Mouse (Mus musculus): ENCODE data around the gene Setd4. TPM values are rescaled to one million over a fixed set of nuclear protein-coding genes. Genes with fewer than 3 reads are reported as not detected.

Gene Setd4
- polyA plus RNA-seq, 1 experiment from 2014 or later: 17.0 TPM

DNA sequence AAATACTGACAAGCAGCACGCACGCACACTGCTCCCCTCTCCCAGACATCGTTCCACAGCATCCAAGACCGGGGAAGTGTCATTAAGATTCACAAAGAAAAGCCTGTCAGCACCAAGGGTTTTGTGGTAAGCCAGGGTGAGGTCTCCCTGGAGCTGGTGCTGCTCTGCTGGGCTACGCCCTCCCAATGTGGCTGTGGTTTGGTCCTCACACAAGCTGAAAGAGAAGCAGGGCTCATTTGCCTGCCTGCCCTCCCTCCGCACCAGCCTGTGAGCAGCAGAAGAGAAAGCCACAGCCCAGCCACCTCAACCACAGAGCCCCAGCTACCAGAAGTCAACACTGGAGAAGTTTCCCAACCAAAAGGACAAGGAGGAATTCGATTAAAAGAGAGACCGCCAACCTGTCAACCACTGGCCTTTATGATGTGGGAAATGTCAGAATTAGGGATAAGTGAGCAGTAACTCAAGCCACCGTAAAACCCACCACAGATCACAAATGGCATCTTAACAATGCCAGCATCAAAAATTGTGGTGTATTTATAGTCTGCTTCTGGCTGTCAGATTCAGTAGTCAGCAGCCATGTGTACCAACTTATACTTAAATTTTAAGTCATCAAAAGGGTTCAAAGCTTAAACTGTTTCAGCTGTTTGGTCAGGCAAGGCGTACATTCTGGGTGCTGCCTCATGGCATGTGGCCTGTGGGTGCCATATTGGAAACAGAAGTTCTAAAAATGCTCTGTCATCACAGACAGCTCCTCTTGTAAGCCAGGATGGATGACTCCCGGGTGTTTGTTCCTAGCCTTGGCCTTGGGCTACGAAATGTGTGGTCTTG lies 51.0 kb downstream of the Setd4 start:
- DNase-seq (ENCODE audit: low spot score): no peak
- 86% methylated on average over 12 of the region's 12 CpGs for WGBS
- peaks cover 10% of the 10 kb centered on the region for H3K27me3 ChIP-seq (ENCODE audit: low read depth, poor library complexity, severe bottlenecking)
- H3K4me1 ChIP-seq: peaks cover 22% of the 10 kb centered on the region
- no peaks in the 10 kb centered on the region for H3K9me3 ChIP-seq (replicated peaks)
- 0 out of 2 replicates have a peak overlapping the region, but pooled peaks have one; percentile 44 for H3K27ac ChIP-seq
- no peaks in the 10 kb centered on the region for H3K36me3 ChIP-seq
- H3K4me3 ChIP-seq: no peak overlapping the region

DNA sequence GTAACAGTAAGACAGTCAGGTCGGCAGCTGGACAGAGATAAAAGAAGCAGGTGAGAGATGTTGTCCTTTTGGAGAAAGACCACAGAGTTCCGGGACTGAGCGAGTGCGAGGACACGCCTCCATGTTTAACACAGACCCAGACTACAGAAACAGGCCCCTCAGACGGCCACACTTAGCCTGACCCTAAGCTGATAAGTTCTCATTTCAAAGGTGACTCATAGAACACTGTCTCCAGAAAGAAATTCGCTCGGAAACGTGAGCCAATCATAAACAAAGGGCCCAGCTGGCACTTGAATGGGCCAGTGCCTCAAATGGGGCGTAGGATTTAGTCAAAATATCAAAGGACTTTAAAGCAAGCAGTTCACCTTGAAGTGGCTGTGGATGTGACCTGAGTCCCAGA lies 54.6 kb downstream of the Setd4 start:
- Histone ChIP-seq H3K27me3 (ENCODE audit: low read depth, poor library complexity, severe bottlenecking) (peaks cover 6% of the 10 kb centered on the region; the same call in 1 of the 2 replicates), H3K4me3 (no peak overlapping the region), H3K36me3 (no peaks in the 10 kb centered on the region), H3K4me1 (peaks cover 24% of the 10 kb centered on the region), H3K27ac (no peak overlapping the region), H3K9me3 (replicated peaks) (no peaks in the 10 kb centered on the region)
- 56% methylated on average over 10 of the region's 10 CpGs for WGBS
- no peak for DNase-seq (ENCODE audit: low spot score)

DNA sequence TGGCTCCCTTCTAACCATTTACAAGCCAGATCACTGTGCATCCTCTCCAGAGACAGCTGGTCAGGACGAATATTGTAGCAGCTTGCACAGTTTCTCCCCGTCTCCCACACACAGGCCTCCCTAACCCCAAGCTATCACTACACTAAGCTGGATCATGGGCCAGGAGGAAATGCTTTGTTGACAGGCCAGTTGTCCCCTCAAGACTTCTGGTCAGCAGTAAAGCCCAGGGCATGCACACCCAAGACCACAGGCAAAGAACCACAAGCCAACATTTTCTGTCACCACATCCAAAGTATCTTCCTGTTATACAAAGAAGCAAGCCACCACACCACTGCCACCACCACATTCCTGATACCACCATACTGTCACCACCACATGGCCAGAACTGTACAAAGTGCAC lies 55.8 kb downstream of the Setd4 start:
- no peaks in the 10 kb centered on the region for H3K9me3 ChIP-seq (replicated peaks)
- no peaks in the 10 kb centered on the region for H3K36me3 ChIP-seq
- H3K4me3 ChIP-seq: no peak overlapping the region
- H3K27ac ChIP-seq: no peak overlapping the region
- 85% methylated on average over 2 of the region's 2 CpGs for WGBS
- H3K4me1 ChIP-seq: peaks cover 19% of the 10 kb centered on the region
- H3K27me3 ChIP-seq (ENCODE audit: low read depth, poor library complexity, severe bottlenecking): peaks cover 10% of the 10 kb centered on the region; the same call in 1 of the 2 replicates
- no peak for DNase-seq (ENCODE audit: low spot score)

DNA sequence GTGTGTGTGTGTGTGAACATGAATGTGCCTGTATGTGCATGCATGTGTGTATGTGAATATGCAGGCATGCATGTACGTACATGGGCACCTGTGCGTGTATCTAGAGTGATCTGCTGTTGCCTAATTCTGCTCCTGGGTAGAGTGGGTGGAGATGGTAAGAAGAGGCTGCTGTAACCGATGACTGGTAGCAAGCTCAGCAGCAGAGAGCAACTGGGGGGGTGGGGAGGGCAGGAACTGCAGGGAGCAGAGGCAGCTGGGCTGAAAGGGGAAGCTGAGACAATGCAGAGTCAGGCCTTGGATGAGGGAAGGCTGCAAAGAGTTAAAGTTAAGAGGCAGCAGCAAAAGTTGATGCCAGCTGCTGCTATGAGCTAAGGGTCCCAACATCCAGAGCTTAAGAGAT lies 56.7 kb downstream of the Setd4 start:
- DNase-seq (ENCODE audit: low spot score): no peak
- Histone ChIP-seq H3K36me3 (no peaks in the 10 kb centered on the region), H3K27ac (no peak overlapping the region), H3K4me3 (no peak overlapping the region), H3K27me3 (ENCODE audit: low read depth, poor library complexity, severe bottlenecking) (peaks cover 14% of the 10 kb centered on the region; the same call in 1 of the 2 replicates), H3K9me3 (replicated peaks) (no peaks in the 10 kb centered on the region), H3K4me1 (peaks cover 16% of the 10 kb centered on the region)
- WGBS: 64% methylated on average over 3 of the region's 3 CpGs

DNA sequence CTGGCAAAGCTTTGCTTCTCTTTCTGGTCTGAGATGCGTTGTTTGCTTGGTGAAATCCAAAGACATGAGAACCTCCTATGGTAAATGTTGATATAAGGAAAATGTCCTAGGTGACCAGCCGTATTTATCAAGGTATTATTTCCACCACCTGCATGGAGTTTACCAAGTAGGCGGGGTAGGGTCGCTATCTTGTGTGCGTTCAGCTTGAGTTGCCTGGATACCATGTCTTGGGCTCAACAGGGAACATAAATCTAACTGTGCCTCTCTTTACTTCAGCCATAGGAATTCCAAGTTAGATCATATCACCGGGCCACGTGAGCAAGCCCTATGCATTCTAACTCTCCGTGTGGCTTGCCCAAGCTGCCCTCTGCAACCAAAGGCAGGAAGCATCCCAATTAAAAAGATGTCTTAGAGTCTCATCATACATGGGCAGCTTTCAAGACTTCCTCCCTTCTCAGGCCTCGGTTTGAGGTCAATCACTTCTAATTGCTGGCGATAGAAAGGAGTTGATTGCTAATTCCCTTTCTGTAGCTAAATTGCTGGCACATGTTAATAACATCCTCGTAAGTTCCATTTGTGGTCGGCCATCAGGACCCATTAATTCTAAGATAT lies 57.4 kb downstream of the Setd4 start:
- no peak for DNase-seq (ENCODE audit: low spot score)
- no peaks in the 10 kb centered on the region for H3K9me3 ChIP-seq (replicated peaks)
- peaks cover 16% of the 10 kb centered on the region for H3K4me1 ChIP-seq
- no peak overlapping the region for H3K4me3 ChIP-seq
- H3K36me3 ChIP-seq: no peaks in the 10 kb centered on the region
- H3K27me3 ChIP-seq (ENCODE audit: low read depth, poor library complexity, severe bottlenecking): peaks cover 18% of the 10 kb centered on the region; the same call in 1 of the 2 replicates
- 76% methylated on average over 12 of the region's 12 CpGs for WGBS
- no peak overlapping the region for H3K27ac ChIP-seq

DNA sequence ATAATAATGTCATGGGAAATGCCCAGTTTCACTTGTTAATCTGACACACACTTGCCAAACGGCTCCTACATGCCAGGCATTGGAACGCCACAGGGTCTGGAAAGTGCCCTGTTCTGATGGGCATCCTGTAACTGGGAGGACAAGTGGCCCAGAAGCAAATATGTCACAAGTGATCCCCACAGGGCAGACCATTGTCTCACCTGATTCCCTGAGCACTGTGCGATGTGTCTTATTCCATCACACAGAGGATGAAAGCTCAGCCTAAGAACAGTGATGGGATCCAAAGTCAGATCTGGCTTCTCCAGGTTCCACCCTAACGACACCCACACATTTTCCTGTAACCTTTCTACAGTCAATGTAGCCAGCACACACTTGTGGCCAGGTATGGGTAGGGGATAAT lies 58.9 kb downstream of the Setd4 start:
- no peak for DNase-seq (ENCODE audit: low spot score)
- Histone ChIP-seq H3K9me3 (replicated peaks) (no peaks in the 10 kb centered on the region), H3K27ac (no peak overlapping the region), H3K27me3 (ENCODE audit: low read depth, poor library complexity, severe bottlenecking) (peaks cover 20% of the 10 kb centered on the region; the same call in 1 of the 2 replicates), H3K4me1 (peaks cover 16% of the 10 kb centered on the region), H3K36me3 (no peaks in the 10 kb centered on the region), H3K4me3 (no peak overlapping the region)
- WGBS: 89% methylated on average over 4 of the region's 4 CpGs

DNA sequence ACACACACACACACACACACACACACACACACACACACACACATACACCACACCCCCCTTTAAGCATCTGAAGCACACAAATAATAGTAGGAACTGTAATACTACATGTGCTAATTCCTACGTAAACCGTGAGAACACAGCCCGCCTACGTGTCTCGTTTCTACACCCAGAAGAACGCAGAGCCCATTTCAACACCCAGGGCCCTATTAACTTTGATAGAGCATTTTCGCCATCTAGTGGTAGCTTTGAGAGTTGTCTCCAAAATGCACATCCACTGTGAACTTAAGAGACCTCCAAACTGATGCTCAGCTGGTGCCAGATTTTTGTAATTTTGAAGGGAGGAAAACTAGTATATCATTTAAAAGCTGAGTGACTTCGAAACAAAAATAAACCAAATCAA lies 60.2 kb downstream of the Setd4 start:
- Histone ChIP-seq H3K27me3 (ENCODE audit: low read depth, poor library complexity, severe bottlenecking) (peaks cover 20% of the 10 kb centered on the region; the same call in 1 of the 2 replicates), H3K36me3 (no peaks in the 10 kb centered on the region), H3K9me3 (replicated peaks) (no peaks in the 10 kb centered on the region), H3K4me1 (0 out of 2 replicates have a peak, but pooled peaks cover 10% of the 10 kb centered on the region), H3K27ac (no peak overlapping the region), H3K4me3 (no peak overlapping the region)
- peak; percentile 58 for DNase-seq (ENCODE audit: low spot score)
- WGBS: 4% methylated on average over 8 of the region's 8 CpGs

DNA sequence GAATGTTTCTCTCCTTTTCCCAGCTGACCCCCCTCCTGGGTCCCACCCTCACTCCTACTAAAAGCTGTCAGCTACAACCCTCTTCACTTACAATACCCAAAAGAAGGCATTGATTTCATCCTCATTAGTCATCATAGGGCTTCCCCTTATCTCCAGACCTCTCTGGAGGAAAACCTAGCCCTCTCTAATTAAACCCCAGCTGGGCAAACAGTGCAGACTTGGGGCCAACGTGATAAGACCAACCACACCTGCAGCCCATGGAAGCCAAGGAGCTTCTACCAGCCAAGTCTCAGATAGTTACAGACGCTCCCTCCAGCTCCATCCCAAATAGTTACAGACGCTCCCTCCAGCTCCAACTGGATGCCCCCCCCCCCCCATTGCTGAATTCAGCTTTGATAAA lies 64.0 kb downstream of the Setd4 start:
- 66% methylated on average over 3 of the region's 3 CpGs for WGBS
- H3K4me3 ChIP-seq: no peak overlapping the region
- H3K36me3 ChIP-seq: no peaks in the 10 kb centered on the region
- H3K27ac ChIP-seq: no peak overlapping the region
- H3K27me3 ChIP-seq (ENCODE audit: low read depth, poor library complexity, severe bottlenecking): peaks cover 16% of the 10 kb centered on the region; the same call in 1 of the 2 replicates
- no peaks in the 10 kb centered on the region for H3K9me3 ChIP-seq (replicated peaks)
- DNase-seq (ENCODE audit: low spot score): no peak
- no peaks in the 10 kb centered on the region for H3K4me1 ChIP-seq

DNA sequence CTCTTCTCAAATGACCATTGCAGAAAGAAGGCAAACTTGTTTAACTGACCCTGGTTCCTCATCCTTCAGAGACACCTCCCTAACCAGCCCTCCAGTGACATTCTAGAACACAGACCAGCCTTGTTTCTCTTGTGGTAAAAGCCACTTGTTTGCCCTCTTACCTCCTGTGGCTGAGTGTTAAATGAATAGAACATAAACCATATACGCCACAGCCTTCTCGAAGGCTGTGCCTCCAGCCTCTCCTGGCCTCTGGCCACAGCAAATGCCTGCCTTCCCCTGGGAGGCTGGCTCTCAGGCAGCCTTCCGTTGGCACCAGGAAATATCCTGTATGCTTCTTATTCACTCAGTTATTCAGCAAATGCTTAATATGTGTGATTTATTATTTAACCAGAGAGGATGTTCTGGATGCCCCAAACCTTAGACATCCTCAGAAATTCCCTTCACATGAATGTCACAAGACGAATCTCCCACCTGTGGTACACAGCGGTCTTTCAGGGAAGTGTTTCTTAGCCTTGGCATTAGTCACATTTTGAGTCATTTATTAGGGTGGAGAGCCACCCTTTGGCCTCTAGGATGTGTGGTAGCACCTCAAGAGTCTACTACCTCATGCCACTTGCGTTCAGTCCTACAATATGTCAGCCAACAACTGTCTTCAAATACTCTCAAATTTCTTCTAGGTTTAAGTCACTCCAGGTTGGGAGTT lies 68.6 kb downstream of the Setd4 start:
- H3K27me3 ChIP-seq (ENCODE audit: low read depth, poor library complexity, severe bottlenecking): no peaks in the 10 kb centered on the region
- no peak for DNase-seq (ENCODE audit: low spot score)
- H3K9me3 ChIP-seq (replicated peaks): no peaks in the 10 kb centered on the region
- no peak overlapping the region for H3K4me3 ChIP-seq
- WGBS: 88% methylated on average over 6 of the region's 6 CpGs
- H3K4me1 ChIP-seq: peaks cover 9% of the 10 kb centered on the region
- H3K36me3 ChIP-seq: no peaks in the 10 kb centered on the region
- no peak overlapping the region for H3K27ac ChIP-seq

Other genes starting within 250 kb of the Setd4 start
- 94.3 and 102 TPM in 2 replicates for gene Cbr1, start 1.8 kb upstream of the Setd4 start, polyA plus RNA-seq (2016; fragmentation: Nextera tagmentation; extraction: Ambion mirVana)
- not detected in 2 replicates for gene Gm5678, start 24.0 kb upstream of the Setd4 start, polyA plus RNA-seq (2016; fragmentation: Nextera tagmentation; extraction: Ambion mirVana)
- 0.60 and 0.93 TPM in 2 replicates for gene Cbr3, start 79.2 kb upstream of the Setd4 start, polyA plus RNA-seq (2016; fragmentation: Nextera tagmentation; extraction: Ambion mirVana)
- 3.4 and 5.3 TPM in 2 replicates for gene Dop1b, start 107.8 kb upstream of the Setd4 start, polyA plus RNA-seq (2016; fragmentation: Nextera tagmentation; extraction: Ambion mirVana)
- gene Morc3, start 228.1 kb upstream of the Setd4 start, polyA plus RNA-seq (2016; fragmentation: Nextera tagmentation; extraction: Ambion mirVana): 28.9 and 31.0 TPM in 2 replicates